Mouse (Mus musculus) urinary bladder, adult 2 months (tissue): ENCODE measurements at regions not wholly inside any gene's neighbourhood (a gene's known extent, or its start where the extent isn't known, plus 50 kb on each side); places are given as distances from the start of the nearest gene placed in this dataset.
A peak's percentile ranks its signal among the peaks of the same experiment; 100 is the strongest.

Source experiments
- DNase-seq: peaks from one replicate; pipeline ENCODE4 v3.0.0; 2022; ENCODE audit warnings: low spot score

DNA sequence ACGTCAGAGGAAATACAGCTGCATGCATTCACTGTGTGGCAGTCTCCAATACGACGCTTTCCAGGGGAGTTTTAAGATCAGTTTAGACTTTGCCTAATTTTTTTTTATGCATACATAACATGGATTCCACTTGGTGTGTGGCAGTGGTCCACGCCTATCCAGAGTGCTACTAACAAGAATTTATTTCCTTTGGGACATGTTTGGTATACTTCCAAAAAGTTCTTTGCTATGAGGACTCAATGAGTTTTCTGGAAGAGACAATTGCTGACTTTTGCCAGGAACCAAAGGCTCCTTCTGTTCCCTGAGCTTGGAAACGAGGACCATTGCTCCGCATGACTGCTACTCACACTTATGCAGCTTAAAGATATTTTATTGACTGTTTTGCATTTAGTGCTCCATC lies 59.2 kb downstream of the Marcks start:
- DNase-seq = no peak

DNA sequence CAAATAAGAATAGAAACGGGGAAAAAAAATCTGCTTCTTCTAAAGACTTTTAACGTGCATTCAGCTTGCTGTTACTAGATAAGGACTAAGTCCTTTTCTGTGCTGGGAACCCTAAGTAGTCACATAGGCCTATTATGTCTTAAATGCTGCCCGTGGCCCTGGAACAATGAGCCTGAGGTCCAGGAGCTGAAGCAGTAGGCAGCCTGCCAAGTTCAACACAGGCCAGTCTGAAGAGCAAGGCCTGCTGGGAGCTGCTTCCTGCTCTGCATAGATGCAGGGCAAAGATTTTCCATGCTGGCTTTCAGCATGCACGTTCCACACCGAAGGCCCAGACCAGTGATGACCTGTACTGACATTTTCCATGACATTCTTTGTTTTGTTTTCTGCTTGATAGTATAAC lies 60.3 kb downstream of the Marcks start:
- DNase-seq = peak; percentile 29

DNA sequence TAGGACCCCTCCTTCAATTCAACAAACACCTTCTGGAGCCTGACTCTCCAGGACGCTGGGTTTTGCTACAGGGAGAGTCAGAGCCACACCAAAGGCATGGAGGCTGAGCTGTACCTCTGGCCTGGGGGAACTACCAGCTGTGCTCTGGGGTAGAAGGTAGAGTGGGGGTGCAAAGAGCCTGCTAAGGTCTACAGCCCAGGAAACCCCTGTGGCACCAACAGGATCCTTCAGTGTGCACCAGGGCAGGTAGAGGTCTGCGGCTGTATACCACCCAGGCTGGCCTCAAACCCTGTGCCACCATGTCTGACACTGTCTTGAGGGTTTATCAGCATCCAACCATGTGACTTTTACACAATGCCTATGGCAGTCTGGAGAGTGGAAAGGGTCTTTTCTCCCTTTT lies 61.0 kb downstream of the Marcks start:
- DNase-seq = no peak

DNA sequence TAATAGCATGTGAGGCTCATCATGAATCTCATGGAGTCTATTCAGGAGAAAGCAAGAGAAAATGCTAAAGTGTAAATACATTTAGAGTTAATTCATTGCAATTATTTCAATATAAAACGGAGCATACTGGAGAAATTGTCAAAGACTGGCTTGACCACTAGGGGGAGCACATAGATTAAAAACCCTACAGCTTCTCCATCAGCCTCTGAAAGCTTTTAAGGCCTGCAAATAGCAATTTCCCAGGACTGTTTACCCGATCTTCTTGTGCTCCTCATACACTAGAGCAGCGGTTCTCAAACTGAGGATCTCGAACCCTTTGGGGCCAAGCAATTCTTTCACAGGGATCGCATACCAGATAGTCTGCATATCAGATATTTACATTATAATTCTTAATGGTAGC lies 65.9 kb downstream of the Marcks start:
- DNase-seq = no peak

DNA sequence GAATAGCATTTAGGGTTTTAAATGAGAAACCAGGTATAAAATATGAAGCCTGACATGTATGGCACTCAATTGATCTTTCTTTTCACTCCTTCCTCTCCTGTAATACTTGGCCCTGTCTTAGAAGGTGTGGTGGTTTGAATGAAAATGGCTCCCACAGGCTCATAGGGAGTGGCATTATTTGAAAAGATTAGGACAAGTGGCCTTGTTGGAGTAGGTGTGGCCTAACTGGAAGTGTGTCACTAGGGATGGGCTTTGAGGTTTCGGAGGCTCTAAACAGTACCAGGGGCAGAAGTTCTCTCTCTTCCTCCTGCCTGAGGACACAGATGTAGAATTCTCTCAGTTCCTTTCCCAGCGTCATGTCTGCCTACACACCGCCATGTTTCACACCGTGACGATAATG lies 66.7 kb downstream of the Marcks start:
- no peak for DNase-seq

DNA sequence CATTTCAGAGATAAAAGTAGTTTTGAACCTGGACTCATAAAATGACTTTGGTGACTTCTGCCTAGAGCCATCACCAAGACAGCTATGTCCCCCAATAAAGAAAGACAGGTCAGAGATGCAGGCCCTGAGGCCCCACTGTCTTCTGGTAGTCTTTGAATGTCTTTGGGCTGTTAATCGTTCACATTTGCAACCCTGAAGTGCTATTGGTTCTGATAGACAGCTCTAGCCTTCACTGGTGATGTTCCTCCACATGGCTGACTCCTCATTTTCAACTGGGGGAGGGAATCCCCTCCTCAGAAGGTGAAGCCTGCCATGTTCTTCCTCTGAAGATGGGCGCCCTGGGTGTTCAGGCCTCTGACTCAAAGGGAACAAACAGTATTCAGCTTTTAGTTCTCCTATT lies 67.3 kb downstream of the Marcks start:
- DNase-seq = no peak
